Mouse (Mus musculus) gastrocnemius, adult 2 months (tissue): ENCODE measurements around the gene Fkrp. TPM values are rescaled to one million over a fixed set of nuclear protein-coding genes. Genes with fewer than 3 reads are reported as not detected.
A peak's percentile ranks its signal among the peaks of the same experiment; 100 is the strongest.

Experiments used
- DNase-seq: peaks from one replicate; pipeline ENCODE4 v3.0.0; 2022
- H3K27ac ChIP-seq: fragments of 200-600 bp; 2 replicates; pipeline ENCODE4 v1.8.1; 2022; ENCODE audit warnings: mild to moderate bottlenecking
- H3K4me3 ChIP-seq: fragments of 200-600 bp; 2 replicates; pipeline ENCODE4 v1.8.1; 2022; ENCODE audit warnings: mild to moderate bottlenecking, moderate library complexity
- CTCF ChIP-seq: fragments of 200-600 bp; IDR thresholded peaks from 2 replicates; pipeline ENCODE4 v1.8.1; 2022; ENCODE audit warnings: antibody characterized with exemption, mild to moderate bottlenecking, moderate library complexity
- intact Hi-C: fragments of 180-260 bp; cut with DNase I; formaldehyde crosslinking; loops from one replicate; pipeline ENCODE4 v1.15.1; 2025
- total RNA-seq, 2 experiments: library from RNA; stranded (reverse); gene quantifications; 2 replicates each; pipeline ENCODE4 v1.2.3; 2021

Fkrp gene
- total RNA-seq, 2 experiments from 2014 or later: 51.2 to 58.3 TPM

- no peak for DNase-seq
- intact Hi-C loops: no loop called here
- no peak overlapping the region for H3K4me3 ChIP-seq
- H3K27ac ChIP-seq: peak overlapping the region; percentile 1; the same call in 1 of the 2 replicates
- TF ChIP-seq CTCF: no peak
Observed at GRCm38 (mm10) chr7:16821669-16822101, 5.2 kb upstream of the Fkrp start.

GRCm38 (mm10) chr7:16821091-16821490 lies 4.6 kb upstream of the Fkrp start:
- Histone ChIP-seq H3K27ac (no peak overlapping the region; the same call in 1 of the 2 replicates), H3K4me3 (no peak overlapping the region)
- intact Hi-C loops: no loop called here
- DNase-seq: no peak
- no peak for TF ChIP-seq CTCF

- TF ChIP-seq CTCF: no peak
- intact Hi-C loops: no loop called here
- Histone ChIP-seq H3K4me3 (no peak overlapping the region), H3K27ac (peak overlapping the region; percentile 24; the same call in 1 of the 2 replicates)
- no peak for DNase-seq
Observed at GRCm38 (mm10) chr7:16820271-16820763, 3.8 kb upstream of the Fkrp start.

- Histone ChIP-seq H3K4me3 (no peak overlapping the region), H3K27ac (peak overlapping the region; percentile 24; the same call in 1 of the 2 replicates)
- DNase-seq: no peak
- TF ChIP-seq CTCF: no peak
- intact Hi-C loops: no loop called here
Observed at GRCm38 (mm10) chr7:16819794-16820193, 3.3 kb upstream of the Fkrp start.

GRCm38 (mm10) chr7:16817693-16818092 lies 1.2 kb upstream of the Fkrp start:
- no peak overlapping the region; the same call in 1 of the 2 replicates for H3K27ac ChIP-seq
- no peak for TF ChIP-seq CTCF
- intact Hi-C loops: no loop called here
- peak overlapping the region; percentile 100 for H3K4me3 ChIP-seq
- no peak for DNase-seq

- no peak for TF ChIP-seq CTCF
- DNase-seq: peak; percentile 91
- Histone ChIP-seq H3K27ac (peak overlapping the region; percentile 98), H3K4me3 (peak overlapping the region; percentile 100)
- intact Hi-C loops: no loop called here
Observed at GRCm38 (mm10) chr7:16816078-16816474, 456 bp downstream of the Fkrp start.

- intact Hi-C loops: no loop called here
- Histone ChIP-seq H3K4me3 (peak within 1 kb of the TSS; percentile 100), H3K27ac (peak within 1 kb of the TSS; percentile 98)
- no peak for DNase-seq
- no peak for TF ChIP-seq CTCF
Observed at GRCm38 (mm10) chr7:16815351-16815941, 1.1 kb downstream of the Fkrp start, which contains the start of gene Strn4. Gene Strn4 (plus strand): TSS chr7:16815889.

- no peak overlapping the region for H3K4me3 ChIP-seq
- DNase-seq: no peak
- no peak overlapping the region for H3K27ac ChIP-seq
- peak; percentile 67 for TF ChIP-seq CTCF
- intact Hi-C loops: loop anchor here (5.0 kb wide), 1 partner anchor 75 kb away; no protein-coding TSS in a partner anchor
Observed at GRCm38 (mm10) chr7:16812505-16812904, 4.0 kb downstream of the Fkrp start.

GRCm38 (mm10) chr7:16811649-16812070 lies 4.9 kb downstream of the Fkrp start:
- H3K4me3 ChIP-seq: peak overlapping the region; percentile 28
- intact Hi-C loops: loop anchor here (5.0 kb wide), 1 partner anchor 76 kb away; no protein-coding TSS in a partner anchor
- no peak overlapping the region for H3K27ac ChIP-seq
- TF ChIP-seq CTCF: no peak
- no peak for DNase-seq

- no peak for TF ChIP-seq CTCF
Observed at GRCm38 (mm10) chr7:16810920-16811648, 5.4 kb downstream of the Fkrp start.

GRCm38 (mm10) chr7:16810399-16810919 lies 6.1 kb downstream of the Fkrp start:
- no peak for DNase-seq
- intact Hi-C loops: loop anchor here (5.0 kb wide), 1 partner anchor 77 kb away; no protein-coding TSS in a partner anchor
- H3K4me3 ChIP-seq: no peak overlapping the region
- H3K27ac ChIP-seq: no peak overlapping the region
- no peak for TF ChIP-seq CTCF

More at GRCm38 (mm10) chr7:16810920-16811648, 5.4 kb downstream of the Fkrp start:
- Histone ChIP-seq H3K27ac (no peak overlapping the region), H3K4me3 (peak overlapping the region; percentile 28)
- intact Hi-C loops: loop anchor here (5.0 kb wide), 1 partner anchor 76 kb away; no protein-coding TSS in a partner anchor
- peak; percentile 52 for DNase-seq

GRCm38 (mm10) chr7:16809739-16810138 lies 6.8 kb downstream of the Fkrp start:
- intact Hi-C loops: loop anchor here (1.0 to 5.0 kb wide), 2 partner anchors 63 to 78 kb away; no protein-coding TSS in a partner anchor

GRCm38 (mm10) chr7:16808647-16809046 lies 7.9 kb downstream of the Fkrp start:
- intact Hi-C loops: loop anchor here (1.0 kb wide), 1 partner anchor 62 kb away; no protein-coding TSS in a partner anchor
- no peak for TF ChIP-seq CTCF
- no peak overlapping the region for H3K27ac ChIP-seq
- no peak for DNase-seq
- no peak overlapping the region for H3K4me3 ChIP-seq

More at GRCm38 (mm10) chr7:16809739-16810138, 6.8 kb downstream of the Fkrp start:
- Histone ChIP-seq H3K4me3 (no peak overlapping the region), H3K27ac (no peak overlapping the region)
- peak; percentile 75 for DNase-seq
- TF ChIP-seq CTCF: peak; percentile 97; the same call in 1 of the 2 replicates
